Mouse (Mus musculus) mesoderm, embryonic 11.5 days (tissue): ENCODE measurements around the gene Slc11a1.

ENCODE experiments used
- DNase-seq: peaks from one replicate; pipeline ENCODE4 v3.0.0-alpha.2; 2012; ENCODE audit warnings: low read depth, low spot score

Slc11a1 gene

DNA sequence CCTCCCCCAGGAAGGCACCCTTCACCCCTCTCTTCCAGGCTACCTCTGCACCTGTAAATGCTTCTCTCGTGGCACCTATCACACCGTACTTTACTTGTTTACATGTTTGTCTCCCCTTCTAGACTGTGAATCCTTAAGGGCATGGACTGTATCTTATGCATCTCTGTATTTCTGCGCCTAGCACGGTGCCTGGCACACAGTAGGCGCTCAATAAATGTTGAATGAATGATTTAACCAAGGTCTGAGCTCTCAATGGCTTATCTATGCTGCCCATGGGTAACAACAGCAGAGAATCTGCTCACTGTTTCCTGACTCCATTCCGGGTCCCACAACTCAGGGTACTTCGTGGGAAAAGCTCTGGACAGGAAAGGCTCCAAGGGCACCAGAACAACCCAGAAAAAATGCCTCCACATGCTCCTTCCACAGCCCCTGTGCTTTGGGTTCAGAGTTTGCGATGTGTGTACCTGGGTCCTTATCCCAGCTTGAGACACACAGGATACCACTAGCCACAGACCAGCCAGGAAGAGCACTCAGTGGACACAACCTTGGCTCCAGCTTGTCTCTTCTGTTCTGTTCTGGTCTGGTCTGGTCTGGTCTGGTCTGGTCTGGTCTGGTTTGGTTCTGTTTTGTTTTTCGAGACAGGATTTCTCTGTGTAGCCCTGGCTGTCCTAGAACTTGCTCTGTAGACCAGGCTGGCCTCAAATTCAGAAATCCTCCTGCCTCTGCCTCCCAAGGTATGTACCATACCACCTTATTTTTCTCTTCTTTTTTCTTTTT lies 21.4 kb upstream of the Slc11a1 start:
- no peak for DNase-seq

DNA sequence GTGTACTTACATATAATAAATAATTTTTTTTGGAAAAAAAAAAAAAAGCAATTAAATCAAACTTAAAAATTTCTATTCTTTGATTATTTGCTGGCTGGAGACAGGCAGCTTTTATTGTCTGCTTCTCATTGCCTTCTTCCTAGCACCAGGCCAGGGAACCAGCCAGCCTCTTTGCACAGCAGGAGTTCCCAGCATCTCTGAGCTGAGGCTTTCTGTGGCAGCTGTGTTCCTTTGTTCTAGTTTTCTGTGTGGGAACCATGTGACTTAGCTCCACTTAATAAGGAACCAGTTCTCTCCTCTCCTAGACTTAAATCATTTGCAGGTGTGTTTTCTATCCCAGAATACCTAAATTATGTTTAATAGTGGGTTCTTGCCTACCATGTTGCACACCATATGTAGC lies 17.5 kb upstream of the Slc11a1 start:
- no peak for DNase-seq

DNA sequence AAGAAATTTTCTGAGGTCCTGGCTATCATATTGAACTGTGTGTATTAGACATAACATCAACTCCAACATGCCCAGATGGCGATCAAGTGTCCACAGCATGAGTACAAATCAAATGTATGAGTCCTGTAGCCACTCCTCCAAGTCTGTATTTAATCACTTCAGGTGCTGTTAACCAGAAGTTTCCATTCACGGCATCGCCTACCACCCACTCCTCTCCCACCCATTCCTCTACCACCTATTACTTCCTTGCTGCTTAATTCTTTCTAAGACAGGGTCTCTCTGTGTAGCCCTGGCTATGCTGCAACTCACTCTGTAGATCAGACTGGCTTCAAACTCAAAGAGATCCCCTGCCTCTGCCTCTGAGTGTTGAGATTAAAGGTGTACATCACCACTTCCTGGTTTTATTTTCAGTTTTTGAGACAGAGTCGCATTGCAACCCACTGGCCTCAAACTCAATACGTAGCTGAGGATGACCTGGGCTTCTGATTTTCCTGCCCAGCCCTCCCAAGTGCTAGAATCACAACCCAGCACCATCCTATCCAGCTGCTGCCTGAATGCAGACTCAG lies 15.0 kb upstream of the Slc11a1 start:
- no peak for DNase-seq

DNA sequence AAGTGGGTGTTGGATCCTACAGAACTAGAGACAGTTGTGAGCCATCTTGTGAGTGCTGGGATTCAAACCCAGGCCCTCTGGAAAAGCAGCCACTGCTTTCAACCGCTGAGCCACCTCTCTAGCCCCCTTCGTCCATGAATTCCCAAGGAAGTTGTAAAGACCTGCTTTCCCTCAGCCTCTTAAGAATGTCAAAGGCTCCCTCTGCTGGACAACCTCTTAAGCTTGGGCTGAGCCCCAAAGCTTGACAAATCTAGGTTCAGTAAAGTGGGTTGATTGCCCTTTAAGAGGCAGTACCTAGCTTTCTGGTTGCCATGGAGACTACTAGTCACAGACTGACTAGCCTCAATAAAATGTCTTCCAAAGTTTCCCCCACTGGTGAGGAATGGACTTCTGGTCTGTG lies 13.2 kb upstream of the Slc11a1 start, which contains the start of gene Catip:
Gene Catip, plus strand, starts transcription at position 297 of the 400 bp plus-strand sequence.
- DNase-seq, result peak; percentile 88

DNA sequence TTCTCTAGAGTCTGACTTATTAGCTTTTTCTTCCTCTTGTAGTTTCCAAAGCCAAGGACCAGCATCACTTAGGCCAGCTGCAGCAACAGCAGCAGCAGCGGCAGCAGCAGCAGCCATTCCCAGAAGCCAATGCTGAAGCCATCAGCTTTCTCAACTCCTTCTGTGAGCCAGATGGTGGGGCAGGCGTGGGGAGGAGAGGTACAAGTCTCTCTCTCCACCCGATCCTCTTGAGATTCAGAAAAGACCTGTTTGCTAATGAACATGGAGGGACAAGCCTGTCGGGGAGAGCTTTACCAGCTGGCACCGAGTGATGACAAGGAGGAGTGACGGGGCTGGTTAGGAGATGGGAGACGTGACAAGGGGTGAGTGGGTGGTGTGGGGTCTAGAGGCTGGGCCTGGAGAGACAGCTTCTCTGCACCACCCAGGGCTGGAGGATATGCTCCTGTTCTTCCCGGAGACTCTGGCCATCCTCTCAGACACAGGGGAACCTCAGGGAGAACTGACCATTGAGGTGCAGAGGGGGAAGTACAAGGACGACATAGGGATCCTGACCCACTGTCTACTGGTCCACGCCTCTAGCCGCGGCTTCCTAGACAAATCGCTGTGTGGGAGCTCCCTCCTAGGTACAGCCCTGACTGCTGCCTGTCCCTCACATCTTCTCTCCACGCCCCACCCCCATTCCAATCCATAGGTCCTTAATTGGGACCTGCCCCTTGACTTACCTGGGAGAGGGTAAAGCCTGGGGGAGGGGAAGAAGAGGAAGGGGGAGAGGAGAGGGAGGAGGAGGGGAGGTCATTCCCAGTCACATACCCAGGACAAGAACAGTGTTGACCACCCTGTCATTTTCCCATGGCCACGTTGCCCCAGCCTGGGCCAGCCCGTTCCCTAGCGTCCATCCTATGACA lies 12.4 kb upstream of the Slc11a1 start:
- DNase-seq, result no peak

DNA sequence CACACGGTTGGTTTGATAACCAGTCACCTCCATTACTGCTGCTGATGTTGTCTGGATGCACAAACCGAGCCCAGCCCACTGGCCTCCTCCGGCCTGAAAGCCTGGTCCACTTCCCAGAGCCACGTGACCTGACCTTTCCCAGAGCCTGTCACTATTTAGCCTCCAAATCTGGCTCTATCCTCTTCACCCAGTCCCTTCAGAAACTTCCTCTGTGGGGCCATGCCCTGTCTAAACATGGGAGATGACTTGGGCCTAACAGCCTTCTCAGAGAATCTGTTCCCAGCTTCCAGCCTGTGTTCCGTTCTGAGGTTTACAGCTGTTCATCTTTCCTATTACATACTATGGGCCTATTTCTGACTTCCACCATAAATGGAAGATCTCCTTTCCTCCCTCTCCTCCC lies 11.6 kb upstream of the Slc11a1 start:
- DNase-seq, result no peak

DNA sequence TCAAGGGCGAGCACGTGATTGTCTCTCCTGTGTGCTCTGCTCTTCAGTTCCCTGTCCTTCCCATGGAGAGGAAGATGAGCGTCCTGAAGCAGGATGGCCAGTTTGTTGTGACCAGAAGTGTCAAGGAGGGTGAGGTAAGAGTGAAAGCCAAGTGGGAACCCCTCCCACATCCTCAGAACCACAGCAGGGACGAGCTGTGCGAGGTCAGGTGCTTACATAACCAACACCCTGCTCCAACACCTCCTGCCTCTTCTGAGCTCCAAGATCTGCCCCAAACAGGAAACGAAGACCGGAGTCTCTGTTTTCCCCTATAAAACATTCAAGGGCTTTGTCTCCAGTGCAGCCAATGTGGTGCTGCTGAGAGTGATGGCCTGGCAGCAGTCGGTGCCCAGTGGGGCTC lies 10.7 kb upstream of the Slc11a1 start:
- DNase-seq, result no peak

DNA sequence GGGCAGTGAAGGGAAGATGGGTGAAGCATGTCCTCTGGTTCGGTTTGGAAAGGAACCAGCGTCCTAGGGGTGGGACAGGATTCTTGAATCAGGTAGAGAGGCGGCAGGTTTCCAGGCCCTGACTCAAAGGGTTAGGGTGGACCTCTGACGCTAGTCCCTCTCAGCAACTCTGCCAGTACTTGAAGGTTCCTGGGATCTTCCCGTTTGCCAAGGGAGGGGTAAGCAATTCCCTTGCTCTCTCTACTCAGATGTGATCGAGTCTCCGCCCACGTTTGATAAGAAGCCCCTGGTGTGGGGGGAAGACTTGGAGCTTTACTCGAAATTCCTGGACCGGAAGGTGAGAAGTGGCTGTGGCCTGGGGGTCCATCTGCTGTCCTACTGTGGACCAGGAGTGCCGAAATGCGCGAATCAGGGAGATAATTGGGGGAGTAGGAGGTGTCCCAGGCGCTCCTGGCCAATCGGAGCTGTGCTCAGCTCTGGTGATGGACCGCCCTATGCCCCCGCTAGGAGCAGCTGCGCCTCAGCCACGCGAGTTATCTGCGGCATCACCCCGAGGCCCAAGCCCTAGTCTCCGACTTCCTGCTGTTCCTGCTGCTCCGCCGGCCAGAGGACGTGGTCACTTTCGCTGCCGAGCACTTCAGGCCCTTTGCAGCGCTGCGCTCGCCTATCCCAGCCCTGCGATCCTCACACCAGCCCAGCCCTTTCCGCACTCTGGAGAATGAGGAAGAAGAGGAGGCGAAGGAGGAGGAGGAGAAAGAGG lies 6.9 kb upstream of the Slc11a1 start:
- peak; percentile 54 for DNase-seq

DNA sequence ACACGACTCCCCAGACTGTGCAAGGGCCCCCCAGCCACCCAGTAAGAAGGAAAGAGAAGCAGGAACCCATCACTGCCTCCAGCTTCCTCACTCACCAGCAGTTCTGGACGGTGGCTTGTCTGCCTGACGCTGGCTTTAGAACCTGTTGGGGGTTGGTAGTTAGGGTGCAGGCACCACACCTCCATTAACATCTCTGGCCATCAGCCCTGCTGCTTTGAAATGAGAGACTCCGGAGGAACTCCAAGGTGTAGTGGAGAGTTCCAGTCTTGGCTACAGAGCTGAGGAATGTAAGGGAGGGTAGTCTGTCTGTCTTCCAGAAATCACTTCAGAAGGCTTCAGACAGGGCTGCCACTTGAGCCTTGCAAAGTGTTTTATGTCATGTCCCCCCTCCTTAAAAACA lies 5.0 kb upstream of the Slc11a1 start:
- no peak for DNase-seq

DNA sequence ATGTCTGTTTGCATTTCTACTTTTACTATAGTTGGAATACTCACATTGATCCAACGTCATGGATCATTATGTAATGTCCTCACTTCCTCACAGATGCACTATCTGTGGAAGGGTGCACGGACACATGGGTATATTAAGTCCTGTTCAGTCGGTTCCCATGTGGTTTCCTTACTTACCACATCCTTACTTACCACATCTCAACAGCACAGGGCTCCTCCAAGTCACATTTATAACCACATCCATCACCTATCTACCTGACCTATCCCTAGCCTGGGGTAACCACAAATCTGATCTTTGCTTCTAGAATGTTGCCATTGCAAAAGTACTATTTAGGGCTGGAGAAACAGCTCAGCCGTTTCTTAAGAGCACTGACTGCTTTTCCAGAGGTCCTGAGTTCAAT lies 1.6 kb upstream of the Slc11a1 start:
- no peak for DNase-seq

DNA sequence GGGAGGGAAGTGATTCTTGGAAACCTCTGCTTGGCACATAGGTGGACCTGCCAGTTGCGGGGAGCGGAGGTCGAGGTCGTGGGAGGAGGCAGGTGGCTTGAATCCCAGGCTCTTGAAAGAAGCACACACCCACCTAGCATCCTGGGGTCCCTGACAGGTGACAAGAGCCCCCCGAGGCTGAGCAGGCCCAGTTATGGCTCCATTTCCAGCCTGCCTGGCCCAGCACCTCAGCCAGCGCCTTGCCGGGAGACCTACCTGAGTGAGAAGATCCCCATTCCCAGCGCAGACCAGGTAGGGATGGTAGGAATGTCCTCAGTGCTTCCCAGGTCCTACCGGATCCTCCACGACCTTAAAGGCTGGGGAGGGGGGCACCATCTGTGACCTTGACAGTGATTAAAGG lies 566 bp downstream of the Slc11a1 start:
- no peak for DNase-seq

DNA sequence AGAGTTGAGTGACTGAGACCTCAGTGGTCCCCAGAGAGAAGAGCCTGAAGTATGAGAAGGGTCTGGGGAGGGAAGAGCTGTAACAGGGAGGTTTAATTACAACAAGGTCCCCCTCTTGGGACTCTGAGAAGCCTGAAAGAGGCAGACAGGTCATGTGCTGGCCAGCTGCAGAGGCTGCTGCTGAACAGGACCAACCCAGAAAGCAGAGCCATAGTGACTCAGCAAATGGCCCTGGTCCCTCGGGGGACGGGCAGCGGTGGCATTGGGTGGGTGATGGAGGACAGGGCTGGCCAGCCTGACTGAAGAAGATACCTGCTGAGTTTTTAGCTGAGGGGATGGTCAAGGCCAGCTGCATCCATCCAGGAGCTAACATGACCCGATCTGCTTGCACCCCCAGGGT lies 1.4 kb downstream of the Slc11a1 start:
- DNase-seq, result no peak

DNA sequence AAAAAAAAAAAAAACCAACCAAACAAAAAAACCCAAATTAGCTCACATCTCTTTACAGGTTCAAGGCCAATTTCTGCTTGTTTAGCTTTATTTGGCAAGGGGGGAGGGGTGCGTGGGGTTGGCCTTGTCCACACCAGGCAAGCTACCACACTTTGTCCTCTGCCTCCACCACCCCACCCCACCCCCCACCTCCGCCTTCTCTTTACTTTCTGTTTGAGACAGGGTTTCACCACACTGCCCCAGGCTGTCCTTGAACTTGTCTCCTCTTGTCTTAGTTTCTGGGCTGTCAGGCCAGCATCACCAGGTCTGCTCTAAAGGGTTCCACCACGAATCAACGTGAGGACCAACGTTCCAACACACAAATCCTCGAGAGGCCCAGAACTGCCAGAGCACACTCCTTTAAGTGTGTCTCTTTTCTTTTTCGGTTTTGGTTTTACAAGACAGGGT lies 4.1 kb downstream of the Slc11a1 start:
- no peak for DNase-seq

DNA sequence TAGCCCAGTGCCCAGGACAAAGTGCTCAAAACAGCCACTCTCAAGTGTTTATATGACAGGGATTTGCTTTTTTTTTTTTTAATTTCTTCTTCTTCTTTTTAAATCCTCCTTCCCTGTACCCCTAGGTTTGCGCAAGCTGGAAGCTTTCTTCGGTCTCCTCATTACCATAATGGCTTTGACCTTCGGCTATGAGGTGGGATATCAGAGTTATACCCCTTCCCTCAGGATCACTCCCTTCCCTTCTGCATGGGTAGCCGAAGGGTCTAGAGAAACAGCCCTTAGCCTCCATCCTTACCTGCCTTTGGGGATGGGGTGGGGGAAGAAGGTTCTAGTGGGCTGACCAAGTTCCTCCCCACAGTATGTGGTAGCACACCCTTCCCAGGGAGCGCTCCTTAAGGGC lies 5.5 kb downstream of the Slc11a1 start:
- no peak for DNase-seq

DNA sequence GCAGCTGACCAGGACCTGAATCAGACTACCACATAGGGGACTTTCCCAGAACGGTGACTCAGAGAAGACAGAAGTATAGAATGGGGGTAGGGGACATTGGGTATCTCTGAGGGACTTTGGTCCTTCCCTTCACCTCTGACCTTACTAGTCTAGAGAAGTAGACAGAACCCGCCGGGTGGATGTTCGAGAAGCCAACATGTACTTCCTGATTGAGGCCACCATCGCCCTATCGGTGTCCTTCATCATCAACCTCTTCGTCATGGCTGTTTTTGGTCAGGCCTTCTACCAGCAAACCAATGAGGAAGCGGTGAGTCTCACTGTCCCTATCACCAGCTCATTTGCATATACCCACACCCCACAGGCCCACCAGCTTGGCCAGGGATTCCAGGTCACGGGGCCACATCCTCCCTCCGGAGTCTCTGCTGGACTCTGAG lies 6.6 kb downstream of the Slc11a1 start:
- DNase-seq, result no peak

DNA sequence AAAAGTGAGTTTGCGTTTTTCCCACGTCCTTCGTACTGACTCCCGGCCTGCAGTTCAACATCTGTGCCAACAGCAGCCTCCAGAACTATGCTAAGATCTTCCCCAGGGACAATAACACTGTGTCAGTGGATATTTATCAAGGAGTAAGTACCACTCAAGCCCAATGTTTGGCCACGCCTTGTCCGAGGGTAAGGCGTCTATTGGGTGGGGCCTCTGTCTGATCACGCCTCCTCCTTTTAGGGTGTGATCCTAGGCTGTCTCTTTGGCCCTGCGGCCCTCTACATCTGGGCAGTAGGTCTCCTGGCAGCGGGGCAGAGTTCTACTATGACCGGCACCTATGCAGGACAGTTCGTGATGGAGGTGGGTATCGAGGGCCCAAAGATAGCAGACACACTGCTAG lies 8.4 kb downstream of the Slc11a1 start:
- DNase-seq, result no peak

DNA sequence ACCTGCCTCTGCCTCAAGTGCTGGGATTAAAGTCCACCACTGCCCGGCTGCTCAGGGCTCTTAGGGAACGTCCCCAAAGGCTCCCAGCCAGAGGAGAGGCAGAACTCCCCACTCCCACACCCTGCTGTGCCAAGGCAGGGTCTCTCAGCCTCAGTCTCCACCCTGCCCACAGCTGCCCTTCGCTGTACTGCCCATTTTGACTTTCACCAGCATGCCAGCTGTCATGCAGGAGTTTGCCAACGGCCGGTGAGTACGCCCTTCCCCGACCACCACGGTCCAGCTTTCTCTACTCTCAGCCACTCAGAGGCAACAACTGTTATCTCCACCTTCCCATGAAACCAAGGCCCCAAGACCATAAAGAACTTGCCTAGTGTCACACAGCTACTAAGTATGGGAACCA lies 9.5 kb downstream of the Slc11a1 start:
- DNase-seq, result no peak

DNA sequence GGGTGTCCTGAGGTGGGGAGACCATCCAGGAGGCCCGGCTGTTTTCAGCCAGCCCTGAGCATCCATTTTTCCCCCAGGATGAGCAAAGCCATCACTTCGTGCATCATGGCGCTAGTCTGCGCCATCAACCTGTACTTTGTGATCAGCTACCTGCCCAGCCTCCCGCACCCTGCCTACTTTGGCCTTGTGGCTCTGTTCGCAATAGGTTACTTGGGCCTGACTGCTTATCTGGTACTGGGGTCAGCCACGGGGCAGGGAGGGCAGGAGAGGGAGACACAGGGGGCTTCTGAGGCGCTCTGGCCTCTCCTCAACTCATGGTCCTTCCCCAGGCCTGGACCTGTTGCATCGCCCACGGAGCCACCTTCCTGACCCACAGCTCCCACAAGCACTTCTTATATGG lies 10.1 kb downstream of the Slc11a1 start:
- no peak for DNase-seq

DNA sequence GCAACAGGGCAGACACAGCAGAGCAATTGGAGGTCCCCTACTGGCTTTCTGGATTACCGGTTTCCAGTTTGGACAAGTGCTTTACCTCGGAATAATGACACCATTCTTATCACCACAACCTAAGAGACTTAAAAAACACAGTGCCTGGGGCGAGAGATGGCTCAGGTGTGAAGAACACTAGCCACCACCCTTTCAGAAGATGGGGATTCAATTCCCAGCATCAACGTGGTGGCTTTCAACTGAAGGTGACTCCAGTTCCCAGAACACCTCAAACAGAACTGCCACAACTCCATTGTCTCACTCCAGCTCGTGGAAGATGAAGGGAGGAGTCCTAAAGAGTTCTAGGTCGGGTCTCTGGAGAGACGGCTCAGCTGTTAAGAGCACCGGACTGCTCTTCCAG lies 10.5 kb downstream of the Slc11a1 start:
- DNase-seq, result no peak

DNA sequence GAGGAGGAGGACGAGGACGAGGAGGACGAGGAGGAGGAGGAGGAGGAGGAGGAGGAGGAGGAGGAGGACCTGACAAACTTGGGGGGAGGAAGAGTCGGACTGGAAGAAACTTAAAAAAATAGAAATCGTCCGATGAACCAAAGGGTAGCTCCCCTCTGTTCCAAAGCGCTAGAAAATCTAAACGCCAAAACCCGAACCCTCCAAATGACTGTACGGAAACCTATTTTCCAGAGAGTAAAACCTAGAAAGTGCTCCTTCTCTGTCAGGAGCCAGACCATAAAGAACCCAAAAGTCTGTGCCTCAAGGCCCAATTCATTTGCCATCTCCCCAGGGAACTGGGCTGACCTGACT lies 11.3 kb downstream of the Slc11a1 start:
- DNase-seq, result no peak

DNA sequence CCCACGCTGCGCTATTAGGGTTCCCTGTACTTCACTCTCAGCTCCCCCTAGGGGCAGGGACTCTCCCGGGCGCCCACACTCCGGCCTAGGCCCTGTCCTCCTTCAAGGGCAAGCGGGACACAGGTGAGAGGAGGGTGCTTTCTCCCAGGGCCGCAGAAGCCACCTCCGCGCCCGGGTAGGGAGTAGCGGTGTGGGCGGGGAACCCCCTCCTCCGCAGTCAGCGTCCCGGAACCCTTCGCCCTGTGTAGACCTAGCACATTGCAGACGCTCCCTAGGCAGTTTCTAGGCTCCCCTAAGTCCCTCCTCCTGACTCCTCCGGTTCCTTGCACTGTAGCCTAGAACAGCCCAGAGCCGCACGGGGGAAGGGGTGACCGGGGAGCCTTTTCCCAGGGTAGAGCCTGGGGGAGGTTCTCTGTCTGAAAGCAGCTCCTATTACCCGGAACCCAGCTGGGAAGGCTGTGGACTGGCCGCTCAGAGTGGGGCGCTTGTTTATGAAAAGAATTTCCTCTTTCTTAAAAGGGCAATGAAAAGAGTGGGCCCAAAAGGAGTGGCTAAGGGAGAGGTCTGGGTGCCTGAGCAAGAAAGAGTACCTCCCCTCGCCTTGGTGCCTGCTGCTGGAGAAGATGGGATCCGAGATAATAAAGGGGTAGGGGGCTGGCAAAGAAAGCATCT lies 11.9 kb downstream of the Slc11a1 start:
- peak; percentile 96 for DNase-seq
